Mouse (Mus musculus) layer of hippocampus, postnatal 25 days (tissue): ENCODE measurements at regions not wholly inside any gene's neighbourhood (a gene's known extent, or its start where the extent isn't known, plus 50 kb on each side); places are given as distances from the start of the nearest gene placed in this dataset.

ENCODE experiments used
- DNase-seq, 2 experiments: peaks; one replicate each; pipeline ENCODE4 v3.0.0; 2022; ENCODE audit warnings: mixed read lengths in 2 of 2, low spot score in 1 of 2; ENCODE audit errors: extremely low spot score in 1 of 2

DNA sequence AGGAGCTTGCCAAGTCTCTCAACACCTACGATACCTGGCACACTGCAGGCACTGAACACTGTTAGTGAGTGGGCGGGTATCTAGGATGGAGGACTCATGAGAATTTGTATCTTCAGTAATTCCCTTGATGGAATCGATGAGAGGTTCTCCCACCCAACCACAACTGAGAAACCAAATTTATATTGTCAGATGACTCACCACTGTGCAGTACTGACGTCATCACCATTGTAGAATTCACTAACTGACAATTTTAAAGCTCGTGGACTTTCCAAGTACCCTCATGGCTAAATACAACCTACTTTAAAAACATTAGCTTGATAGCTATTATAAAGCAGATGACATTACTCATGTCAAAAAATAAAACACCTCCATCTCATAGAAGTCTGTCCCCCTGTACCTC is 128.4 kb upstream of the Mtap start:
- no peak for DNase-seq

DNA sequence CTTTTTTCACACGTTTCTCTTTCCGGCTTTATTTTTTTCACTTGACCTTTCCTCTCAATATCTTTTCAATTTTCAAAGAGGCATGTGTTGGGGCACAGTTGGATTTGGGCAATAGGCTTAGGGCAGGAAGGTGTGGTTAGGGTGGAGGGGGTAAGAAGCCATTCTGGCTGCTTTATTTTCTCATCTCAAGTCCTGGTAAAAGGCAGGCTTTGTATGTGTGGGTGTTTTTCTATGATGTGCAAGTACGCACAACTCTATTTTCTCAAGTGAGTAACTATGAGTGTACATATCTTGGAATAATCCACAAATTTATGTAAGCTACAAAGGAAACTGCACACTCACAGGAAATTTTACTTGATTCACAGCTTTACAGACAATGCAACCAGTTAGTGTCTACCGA is 121.5 kb upstream of the Ifne start:
- no peak for DNase-seq

DNA sequence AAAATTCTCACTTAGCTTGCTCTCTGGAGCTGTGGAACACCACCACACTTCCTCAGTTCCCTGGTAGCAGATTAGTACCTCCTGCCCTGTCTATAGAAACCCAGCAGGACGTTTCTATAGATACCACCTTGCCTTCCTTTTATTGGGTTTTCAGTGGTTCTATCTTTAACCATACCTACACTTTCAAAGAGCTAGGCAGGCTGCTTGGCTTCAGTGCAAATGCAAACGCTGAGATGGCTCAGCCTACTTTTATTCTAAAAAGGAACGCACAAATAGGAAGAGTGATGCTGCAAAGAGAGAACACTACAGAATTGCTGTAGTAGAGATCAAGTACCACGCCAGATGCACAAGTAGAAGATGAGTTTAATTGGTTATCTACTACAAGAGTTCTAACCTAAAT is 120.9 kb upstream of the Ifne start:
- no peak for DNase-seq

DNA sequence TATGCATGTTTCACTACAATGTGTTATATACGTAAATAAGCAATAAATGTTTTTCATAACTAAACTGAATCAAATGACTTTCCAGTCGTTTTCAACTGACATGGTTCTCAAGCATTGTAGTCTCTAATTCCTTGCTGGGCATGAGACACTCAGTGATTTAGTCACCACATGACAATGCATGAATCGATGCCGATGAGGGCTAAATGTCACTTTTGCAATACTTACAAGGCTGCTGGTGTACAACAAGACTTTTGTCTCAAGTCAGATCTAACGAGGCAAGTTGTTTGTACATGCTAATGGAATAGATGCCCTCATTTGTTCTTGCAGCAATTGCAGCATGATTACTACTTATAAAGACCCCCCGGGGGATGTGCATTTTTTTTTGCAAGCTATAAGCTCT is 120.2 kb upstream of the Ifne start:
- DNase-seq = no peak

DNA sequence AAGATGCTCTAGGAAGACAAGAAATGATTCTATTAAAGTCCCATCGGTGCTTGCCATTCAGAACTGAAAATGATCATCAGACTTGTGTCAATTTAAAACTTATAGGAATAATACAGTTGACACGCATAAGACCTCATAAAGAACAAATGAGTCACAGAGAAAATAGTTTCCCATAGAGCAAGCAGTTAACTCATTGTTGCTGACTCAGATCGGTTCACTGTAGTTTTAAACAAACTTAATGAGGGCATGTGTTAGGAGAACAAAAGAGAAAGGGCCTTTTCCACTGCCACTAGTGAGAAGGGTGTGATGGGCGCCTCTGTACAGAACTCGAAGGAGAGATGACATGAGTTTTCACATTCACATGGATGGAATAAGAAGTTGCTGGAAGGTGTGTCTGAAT is 118.3 kb upstream of the Ifne start:
- DNase-seq = no peak

DNA sequence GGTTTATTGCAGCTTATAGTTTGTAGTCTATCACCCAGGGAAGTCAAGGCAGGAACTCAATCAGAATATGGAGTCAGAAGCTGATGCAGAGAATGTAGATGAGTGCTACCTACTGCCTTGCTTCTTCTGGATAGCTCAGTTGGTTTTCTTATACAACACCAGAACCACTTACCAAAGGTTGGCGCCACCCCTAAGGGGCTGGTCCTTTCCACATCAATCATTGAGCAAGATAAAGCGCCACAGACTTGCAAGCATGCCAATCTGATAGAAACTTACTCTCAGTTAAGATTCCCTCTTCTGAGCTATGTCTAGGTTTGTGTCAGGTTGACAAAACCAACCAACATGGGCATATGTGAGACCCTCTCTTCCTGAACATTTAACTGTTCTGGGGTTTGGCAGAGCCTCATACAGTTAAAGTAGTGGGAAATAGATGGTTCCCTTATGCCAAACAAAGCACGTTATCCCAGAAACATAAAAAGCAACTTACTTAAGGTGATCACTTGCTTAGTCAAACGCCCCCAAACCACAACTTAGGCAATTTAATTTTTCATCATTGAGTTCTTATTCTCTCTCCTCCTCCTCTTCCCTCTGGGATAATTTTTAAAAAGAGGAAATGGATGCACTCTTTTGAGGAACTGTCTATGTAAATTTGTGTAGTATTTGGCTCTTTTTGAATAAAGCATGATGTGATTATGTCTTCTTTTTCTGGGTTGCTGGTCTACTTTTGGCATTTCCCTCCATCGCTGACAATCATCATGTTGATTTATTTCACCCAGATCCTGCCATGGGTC is 115.3 kb upstream of the Ifne start:
- no peak for DNase-seq

DNA sequence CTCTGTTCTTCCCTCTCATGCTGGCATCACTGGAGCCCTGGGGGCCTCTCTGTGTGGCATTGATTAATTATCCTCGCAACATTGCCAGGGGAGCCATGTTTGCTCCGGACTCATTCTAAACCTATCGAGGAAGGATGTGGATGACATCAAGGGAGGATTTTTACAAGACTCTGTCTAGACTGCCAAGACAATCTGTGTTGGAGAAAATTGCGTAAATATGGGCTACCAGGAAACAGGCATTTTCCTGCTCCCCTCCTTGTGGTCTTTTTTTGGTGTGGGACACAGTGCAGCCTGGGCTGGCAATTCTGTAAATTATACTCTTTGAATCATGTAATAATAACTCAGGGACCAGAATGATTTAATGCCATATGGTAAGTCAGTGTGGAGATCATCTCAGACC is 114.5 kb upstream of the Ifne start:
- DNase-seq = no peak

DNA sequence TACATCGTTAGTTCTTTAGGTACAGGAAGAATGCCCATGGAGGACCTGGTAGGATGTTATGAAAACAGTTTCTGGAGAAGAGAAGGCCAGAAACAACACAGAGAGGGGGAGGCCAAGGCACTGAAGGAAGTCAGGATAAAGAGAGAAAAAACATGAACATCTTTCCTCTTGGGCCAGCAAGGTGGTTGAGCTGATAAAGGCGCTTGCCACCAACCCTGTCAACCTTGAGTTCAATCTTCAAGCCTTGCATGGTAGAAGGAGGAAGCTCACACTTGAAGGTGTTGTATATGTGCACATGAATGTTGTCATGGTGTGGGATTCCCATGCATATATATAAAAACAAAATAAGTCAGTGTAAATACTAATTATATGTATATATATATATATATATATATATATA is 112.5 kb upstream of the Ifne start:
- no peak for DNase-seq

DNA sequence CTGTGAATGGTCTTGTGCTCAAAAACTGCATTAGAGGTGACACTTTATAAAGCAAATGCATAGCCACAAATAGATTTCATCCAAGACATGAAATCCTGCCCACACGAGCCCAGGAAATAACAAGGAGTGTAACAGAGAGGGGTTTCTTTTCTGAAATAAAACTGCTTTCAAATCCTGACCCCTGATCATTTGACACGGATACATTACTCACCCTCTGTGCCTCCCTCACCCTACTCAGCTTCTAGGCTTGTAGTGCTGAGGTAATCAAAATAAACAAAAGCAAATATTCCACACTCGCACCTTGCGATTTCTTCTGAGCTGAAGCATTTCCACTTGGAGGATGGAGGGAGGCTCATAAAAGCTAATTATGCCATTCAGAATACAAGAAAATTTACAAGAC is 108.4 kb upstream of the Ifne start:
- no peak for DNase-seq

DNA sequence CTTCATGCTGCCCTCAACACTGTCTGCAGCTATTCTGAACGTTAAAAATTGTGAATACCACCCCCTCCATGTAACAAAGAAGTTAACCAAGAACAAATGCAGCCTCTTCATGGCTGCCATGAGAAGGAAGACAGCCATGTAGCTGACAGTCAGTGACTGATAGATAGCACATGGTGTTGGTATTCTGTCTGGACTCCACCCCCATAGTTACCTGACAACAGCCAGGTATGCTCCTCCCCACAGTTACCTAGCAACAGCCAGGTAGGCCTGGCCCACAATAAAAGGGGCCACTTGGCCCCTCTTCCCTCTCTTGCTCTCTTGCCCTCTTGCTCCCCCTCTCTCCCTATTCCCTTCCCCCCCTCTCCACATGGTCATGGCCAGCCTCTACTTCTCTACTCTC is 107.1 kb upstream of the Ifne start:
- no peak for DNase-seq

DNA sequence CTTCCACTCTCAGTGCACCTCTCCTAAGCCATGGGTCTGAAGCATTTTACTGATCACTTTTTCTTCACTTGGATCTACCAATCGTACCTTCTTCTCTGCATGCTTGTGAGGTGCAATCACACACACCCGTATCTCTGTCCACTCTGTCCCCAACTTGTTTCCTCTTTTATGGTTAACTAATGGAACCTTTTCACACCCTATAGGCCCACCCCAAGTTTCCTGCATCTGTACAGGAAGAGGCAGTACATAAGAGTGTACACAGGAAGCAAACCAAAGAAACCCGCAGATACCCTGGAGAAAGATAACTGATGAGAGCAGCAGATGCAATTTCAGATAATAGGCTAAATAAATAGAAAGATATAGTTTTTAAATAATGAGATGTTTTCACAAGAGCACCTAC is 102.5 kb upstream of the Ifne start:
- no peak for DNase-seq

DNA sequence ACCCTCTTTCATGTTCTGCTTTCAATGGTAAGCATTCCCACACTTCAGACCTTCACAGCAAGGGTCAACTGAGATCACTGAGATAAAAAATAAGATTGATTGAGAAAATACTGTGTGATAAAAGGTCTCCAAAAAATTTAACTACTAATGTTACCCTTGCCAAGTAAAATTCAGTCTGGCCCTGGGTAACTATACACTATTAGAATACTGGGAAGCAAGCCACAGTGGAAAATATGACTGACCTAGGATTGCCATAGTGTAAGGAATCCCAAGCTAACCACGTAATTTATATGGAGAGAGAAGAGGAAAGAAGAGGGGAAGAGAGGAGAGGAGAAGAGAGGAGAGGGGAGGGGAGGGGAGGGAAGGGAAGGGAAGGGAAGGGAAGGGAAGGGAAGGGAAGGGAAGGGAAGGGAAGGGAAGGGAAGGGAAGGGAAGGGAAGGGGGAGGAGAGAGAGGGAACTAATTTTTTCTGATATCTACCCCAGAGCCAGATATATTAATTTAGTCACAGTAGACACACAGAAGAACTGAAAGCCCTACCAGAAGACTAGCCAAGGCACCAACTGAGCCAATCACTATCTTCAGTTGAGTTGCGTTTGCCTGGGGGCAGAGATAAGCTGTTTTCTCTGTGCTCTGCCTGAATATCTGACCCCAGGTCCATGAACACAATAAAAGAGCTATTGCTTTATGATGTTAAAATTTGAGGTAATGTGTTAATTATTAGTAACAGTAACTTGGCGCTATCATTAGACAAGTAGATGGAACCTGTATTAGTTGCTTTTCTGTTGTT is 97.3 kb upstream of the Ifne start:
- no peak for DNase-seq

DNA sequence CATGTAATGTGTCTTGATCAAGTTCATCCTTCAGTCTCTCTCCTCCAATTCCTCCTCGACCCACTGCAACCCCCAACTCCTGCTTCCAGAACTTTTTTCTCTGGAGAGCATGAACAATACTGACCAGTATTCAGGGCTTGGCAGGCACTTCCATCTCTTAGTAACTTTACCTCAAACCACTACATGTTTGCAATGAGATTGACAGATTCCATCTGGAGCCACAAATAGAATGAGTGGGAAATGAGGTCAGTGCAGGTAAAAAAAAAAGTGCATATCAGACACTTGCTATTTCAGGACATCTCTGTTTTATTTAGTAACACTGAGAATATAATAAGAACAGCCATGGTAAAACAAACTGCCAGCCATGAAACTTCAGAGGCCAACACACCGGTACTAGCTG is 94.5 kb upstream of the Ifne start:
- no peak for DNase-seq

DNA sequence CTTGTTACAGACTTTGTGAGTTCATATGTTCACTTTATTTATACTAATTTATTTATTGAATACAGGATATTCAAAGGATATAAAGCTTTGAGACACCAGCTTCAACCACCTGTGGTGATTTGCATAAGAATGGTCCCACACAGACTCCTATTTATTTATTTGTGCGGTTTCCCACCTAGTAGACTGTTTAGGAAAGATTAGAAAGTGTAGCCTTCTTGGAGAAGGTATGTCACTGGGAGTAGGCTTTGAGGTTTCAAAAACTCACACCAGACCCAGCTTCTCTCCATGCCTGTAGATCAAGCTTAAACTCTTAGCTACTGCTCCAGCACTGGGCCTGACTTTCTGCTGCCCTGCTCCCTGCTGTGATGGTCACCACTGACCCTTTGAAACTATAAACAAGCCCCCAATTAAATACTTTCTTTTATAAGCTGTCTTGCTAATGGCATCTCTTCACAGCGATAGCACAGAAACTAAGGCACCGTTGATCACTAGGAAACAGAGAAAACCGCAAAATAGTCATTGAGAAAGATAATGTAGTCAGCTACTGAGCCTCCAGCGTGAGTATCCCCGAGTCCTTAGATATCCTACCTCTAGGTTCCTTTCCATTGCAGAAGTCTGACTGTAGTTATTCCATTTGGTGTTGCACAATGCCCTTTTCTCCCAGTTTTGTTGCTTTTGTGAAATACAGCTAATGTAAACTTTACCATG is 89.3 kb upstream of the Ifne start:
- DNase-seq = no peak

DNA sequence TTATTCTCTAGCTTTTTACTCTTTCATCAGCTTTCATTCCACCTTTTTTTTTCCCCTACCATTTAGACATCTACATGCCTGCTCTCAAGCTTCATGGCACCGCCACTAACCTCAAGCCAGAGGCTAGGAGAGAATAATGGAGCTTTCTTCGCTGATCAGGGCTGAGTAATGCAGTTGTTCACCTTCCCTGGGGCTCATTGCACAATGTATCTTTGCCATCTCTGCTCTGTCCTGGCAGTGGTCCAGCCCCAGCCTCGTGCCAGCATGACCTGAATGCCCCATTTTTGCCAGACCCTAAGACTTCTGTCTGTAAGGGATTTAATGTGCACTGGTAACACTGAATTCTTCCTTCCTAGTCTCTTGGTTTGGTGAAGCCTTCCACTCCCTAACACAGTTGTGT is 79.6 kb upstream of the Ifne start:
- DNase-seq = no peak

DNA sequence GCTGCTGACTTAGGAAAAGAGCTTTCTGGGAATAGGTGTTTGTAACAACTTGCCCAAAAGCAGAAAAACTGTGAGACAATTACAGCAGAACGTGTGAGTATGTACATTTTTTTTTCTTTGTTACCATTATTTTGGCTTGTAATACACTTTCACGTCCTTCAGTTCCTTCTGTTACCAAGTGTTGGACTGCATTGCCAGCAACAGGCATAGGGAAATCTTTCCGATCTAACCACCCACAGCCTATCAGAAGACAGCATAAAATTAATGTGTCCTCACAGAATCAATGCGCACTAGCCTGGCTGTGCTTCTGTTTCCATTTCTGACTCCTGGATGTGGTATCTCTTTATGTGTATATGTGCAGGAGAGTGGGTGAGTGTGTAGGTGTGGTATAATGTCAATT is 76.6 kb upstream of the Ifne start:
- DNase-seq = no peak

DNA sequence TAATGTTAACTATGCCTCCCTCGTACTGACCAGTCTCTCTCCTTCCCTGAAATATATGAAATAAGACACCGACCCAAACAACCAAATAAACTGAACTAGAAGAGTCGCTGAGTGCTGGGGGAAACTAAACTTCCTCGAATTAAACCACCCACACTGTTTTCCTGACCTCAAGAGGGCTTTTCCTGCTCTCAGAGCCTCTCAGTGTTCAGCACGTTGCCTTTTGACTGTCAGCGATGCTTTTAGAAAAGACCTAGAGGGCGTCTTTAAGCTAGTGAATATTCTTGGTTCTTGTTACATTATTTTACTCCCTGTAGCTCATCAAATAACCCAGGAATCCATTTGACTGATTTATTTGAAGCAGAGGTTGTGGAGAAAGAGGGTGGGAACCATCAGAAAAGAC is 76.2 kb upstream of the Ifne start:
- DNase-seq = no peak

DNA sequence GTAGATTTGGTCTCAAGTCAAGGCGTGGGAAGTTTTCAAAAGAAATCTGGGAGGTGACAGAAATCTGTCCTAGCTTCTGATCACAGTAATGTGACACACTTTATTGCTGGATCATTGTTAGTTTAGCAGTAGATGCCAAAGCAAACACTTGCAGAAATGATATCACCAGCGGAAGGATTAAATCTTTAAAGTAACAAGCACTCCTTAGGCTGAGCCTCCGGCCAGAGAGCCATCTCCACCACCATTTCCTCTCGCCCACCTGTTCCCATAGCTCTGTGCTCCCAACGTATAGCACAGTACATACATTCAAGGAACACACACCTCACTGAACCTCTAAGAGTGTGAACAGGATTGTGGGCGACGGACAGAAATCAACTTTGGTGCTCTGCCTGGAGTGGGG is 75.6 kb upstream of the Ifne start:
- DNase-seq = no peak

DNA sequence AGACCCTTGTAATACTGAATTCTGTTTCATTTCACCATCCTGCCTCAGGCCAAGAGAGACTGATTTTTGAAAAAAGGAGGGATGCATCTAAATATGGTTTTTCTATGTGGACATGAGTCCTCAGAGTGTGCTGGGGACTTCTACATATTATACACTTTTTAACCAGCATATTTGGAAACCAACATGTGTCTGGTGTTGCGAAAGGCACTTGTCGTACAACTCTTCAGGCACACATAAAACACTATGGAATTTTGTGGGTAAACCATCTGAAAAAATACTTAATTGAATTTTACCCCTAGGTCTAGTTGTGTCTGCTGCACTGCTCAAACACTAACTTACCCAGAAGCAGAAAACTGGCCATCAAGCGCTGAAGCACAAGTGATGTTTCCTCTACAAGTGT is 74.0 kb upstream of the Ifne start:
- no peak for DNase-seq

DNA sequence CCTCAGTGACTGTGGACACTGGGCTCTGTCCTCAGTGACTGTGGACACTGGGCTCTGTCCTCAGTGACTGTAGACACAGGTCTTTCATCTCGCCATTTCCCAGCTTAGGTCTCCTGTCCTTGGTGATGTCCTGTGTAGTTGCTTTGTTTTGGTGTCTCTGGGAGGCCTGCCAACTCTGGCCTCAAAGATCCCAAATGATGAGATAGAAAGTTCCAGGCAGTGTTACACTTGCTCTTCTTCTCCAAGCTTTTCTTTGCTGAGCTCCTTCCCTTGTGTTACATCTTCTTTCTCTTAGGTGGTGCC is 71.0 kb upstream of the Ifne start:
- no peak for DNase-seq

DNA sequence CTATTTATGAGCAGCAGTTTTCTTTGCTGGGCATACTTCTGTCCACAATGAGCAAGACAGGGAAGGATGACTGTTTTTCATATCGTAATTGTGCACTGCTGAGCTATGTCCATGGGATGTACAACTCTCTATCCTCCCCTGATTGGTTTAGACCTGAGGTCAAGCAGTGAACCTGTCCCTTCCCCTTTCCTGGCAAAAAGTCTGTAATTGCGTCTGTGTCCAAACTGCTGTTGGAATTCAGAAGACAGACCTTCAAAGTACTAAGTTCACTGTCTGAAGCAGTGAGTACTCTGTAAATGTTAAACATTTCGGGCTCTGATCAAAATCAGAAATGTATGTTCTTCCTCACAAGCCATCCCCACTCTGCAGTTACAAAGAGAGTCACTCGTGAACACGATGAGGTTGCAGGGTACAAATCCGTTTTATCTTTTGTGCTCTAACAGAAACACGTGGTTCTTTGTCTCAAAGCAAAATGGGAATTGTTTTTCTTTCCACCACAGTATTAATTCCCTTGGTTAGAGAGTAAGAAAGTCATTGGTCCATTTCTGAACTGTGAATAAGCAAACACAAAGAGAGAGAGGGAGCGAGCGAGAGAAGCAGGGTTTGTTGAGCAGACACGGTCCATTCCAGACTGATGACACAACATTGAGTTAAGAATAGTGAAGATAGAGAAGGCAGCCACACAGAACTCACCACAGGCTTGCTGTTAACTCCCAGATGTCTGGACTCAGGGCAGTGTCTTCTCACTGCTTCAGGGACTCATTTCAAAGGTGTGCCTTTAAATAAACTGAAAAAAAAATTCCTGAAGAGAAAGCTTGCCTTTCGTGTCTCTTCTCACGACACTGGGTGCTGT is 70.4 kb upstream of the Ifne start:
- DNase-seq = no peak
